Mouse (Mus musculus) erythroblast, adult 5-6 weeks (primary cell): ENCODE results near the gene Klhl20. TPM values are rescaled to one million over a fixed set of nuclear protein-coding genes. Genes with fewer than 3 reads are reported as not detected.
A peak's percentile ranks its signal among the peaks of the same experiment; 100 is the strongest.
"Not testable (repeated sequence)": the region's sequence is repeated elsewhere in the genome, so short reads cannot be mapped to it uniquely, and the experiment has no call there.

ENCODE experiments used
- ATAC-seq: replicated peaks from 2 replicates; pipeline ENCODE4 v1.8.0; 2016; ENCODE audit warnings: moderate number of reproducible peaks, mild to moderate bottlenecking, moderate TSS enrichment, inconsistent platforms; ENCODE audit not compliant: poor library complexity, low FRiP score, severe bottlenecking
- total RNA-seq, 2 experiments: library from RNA; stranded (forward) in 1 of 2; stranded (reverse) in 1 of 2; fragments of 150-400 nt in 1 of 2; fragments of 200-764, 138-1000 nt in 1 of 2; gene quantifications; 2 replicates each; pipeline versions ENCODE4 v1.2.3 to v1.2.4; 2015 to 2017; ENCODE audit warnings: low replicate concordance in 2 of 2

Klhl20 gene
- 8.1 and 14.6 TPM in 2 replicates for total RNA-seq (2015; ENCODE audit: low replicate concordance)
- 4.2 and 5.2 TPM in 2 replicates for total RNA-seq (2017; ENCODE audit: low replicate concordance)

DNA sequence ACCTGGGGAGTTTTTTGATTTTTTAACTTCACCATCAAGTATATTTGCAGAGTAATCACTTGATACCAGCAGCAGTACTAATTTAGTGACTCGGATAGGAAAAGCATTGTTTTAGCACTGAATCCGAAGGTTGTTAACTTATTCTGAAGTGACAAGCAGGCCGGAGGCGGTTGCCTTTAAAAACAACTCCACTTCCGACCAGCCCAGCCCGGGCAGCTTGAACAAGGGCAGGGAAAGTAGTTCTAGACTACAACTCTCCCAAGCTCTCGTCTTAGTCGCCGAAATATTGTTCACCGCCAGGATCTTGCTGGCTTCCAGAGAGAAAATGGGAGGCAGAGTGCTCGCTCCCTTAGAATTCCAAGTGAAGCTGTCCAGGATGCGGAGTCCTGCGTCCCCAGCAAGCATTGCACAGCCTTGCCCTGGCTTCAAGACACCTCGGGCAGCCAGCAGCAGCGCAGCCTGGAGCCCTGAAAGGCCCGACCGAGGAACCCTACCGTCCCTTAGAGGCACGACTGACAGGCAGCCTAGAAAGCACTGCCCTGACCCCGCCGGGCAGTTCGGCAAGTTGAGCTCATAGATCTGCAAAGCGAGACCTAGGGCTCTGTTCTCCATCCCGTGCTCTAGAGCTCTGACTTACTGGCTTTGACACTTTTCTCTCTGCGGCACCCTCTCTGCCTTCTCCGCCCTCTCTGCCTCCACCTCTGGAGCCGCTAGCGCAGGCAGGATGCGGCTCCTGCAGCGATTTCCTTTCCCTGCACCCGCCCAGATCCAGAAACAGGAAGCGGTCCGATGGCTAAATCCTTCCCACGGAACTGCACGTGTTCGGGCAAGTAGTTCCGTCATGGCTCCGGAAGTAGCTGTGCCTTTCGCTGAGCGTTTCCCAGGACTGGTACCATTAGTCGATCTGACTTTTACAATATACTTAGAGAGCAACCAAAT lies at the start of gene Klhl20:
Klhl20 (minus strand) TSS at position 786 of the 939 bp plus-strand sequence.
- ATAC-seq, result peak; percentile 97

DNA sequence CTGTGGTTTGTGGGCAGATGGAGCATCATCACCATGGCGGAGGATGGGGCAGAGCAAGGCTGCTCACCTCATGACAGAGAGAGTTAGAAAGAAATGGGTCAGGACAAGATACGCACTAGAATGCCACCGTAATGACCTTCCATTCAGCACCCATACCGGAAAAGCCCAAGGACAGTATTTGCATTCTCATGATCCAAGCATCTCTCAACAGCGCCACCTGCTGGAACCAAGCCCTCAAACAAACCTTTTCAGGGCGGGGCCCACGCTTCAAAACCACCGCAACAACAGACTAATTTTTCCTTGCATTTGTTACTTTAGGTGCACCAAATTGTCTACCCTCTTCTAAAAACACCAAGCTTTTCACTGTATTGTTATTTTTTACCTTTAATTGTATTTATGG lies 49.4 kb upstream of the Klhl20 start:
- ATAC-seq, result peak; percentile 83

DNA sequence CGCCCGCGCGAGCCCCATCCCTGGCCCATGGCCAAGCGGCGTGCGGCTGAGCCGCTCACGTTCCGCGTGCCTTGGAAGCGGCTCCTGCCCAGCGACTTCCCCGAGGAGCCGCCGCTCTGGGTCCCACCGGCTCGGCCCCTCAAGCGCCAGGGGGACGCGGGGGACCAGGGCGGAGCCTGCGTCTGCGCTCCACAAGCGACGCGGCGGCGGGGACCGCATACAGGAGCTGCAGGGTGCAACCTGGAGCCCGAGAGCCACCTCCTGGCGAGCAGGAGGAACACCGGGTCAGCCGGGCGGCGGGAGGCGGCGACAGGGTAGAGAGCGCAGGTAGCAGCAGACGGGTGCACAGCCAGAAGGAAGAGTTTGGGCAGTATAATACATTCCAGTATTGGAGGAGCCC lies 39.3 kb upstream of the Klhl20 start:
- peak; percentile 72 for ATAC-seq

DNA sequence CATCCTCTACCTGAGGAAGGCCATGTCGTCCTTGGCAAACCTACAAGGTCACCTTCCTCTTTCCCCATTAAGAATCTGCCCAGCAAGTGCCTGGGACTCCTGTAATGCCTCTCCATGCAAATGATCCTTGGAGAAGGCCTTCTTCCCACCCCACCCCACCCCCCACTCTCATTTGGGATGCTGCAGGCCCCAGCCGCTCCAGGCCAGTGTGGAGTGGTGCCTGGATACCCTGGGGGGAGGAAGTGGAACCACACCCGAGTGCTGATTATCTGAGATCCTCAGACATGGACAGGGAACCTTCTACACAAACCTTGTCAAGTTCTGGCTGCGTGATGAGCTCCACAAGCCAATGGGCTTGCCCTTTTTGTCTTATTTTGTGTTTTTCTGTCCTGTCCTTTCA lies 29.0 kb upstream of the Klhl20 start:
- no peak for ATAC-seq

DNA sequence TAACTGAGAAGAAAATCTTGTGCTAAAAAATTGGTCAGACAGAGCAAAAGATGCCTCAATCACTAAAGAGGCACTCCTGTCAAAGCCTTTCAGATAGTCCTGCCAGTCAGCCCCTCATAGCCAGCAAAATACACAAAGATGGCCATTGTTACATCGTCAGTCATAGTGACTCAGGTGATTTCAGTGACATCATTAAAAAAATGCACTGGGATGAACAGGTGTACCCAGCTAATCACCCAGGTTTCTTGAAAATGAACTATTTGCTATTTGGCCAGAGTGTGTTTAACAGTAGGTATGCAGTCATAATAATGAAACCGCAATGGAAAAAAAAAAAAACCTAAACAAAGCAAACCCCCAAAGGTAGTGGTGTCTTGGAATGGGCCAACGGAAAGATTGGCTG lies 27.9 kb upstream of the Klhl20 start, which contains the start of gene Tex50:
Tex50 (minus strand) TSS at position 101 of the 400 bp plus-strand sequence.
- ATAC-seq, result no peak

DNA sequence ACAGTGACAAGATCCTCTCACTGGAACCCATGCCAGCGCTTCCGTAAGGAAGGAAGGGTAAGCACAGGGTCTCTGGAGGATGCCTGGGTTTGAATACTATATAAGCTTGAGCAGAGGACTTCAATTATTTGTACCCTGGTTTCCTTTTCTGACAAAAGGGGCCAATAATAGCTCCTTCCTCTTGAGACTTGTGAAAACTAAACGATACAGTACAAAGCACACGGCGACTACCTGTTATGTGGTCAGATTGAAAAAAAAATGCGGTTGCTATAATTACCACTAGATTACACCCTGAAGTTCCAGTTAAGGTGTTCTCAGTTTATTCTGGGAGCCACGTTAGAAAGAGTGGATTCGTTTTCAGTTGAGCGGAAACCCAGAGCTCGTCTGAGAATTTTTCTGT lies 25.2 kb upstream of the Klhl20 start:
- no peak for ATAC-seq

DNA sequence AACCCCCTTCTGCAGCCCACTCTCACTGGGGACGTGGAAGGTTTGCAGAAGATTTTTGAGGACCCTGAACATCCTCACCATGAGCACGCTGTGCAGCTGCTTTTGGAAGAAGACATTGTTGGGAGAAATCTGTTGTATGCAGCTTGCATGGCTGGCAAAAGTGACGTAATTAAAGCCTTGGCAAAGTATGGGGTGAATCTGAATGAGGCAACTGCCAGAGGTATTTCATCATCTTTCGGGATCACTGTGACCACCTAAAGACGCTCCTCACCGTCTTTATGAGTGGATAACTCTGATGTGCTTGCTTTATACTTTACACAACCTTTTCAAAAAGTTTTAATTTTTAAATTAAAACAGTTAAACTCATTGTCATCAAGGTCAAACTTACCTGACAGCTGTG lies 19.8 kb upstream of the Klhl20 start:
- ATAC-seq, result no peak

DNA sequence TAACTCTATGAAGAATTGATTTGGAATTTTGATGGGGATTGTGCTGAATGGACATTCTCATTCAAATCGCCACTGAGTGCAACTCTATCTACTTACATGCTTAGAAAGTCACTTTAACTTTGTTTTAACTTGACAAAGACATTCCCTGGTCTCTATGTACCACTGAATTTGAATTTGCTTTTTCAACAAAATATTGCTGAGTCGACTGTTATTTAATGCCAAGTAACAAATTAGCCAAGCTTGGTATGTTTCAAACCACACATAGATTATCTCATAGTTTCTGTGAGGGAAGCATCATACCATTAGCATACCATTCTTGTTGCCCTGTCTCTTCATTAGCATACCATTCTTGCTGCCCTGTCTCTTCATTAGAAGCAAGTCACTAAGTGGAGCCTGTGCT lies 16.6 kb upstream of the Klhl20 start:
- ATAC-seq, result no peak

DNA sequence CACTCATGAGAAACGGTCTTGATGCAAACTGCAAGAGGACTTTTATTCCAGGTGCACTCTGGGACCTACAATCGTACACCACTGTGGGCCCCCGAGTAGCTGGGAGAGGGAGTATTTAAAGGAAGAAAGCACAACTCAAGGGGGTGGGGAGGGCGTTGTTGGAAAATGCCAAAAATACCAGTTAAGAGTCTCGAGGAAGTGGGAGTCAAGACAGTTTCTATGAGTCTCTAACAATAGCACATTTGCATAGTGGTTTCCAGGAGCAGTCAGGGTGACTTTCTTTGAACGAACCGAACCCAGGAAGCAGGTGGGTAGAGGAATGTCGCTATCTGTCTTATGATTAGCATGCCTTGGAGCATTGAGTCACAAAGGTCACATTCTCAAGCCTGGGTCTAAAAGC lies 14.3 kb upstream of the Klhl20 start:
- not testable (repeated sequence) for ATAC-seq

DNA sequence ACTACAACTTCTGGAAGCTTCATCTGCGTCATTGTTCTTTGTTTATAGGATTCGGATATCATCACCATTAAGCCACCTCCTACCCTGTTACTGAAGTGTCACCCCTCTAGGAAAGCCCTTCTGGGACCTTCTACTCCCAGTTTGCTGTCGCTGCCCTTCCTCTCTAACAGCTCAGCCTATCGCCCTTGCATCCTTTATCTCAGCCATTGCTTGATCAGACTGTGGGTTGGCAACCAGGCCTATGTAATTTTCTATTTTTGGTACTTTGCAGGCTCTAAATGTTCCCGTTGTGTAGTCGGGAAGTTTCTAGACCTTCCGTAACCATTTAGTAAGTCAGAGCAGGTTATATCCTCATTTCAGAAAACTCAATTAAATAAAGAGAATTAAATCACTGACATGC lies 11.9 kb upstream of the Klhl20 start:
- ATAC-seq, result no peak

DNA sequence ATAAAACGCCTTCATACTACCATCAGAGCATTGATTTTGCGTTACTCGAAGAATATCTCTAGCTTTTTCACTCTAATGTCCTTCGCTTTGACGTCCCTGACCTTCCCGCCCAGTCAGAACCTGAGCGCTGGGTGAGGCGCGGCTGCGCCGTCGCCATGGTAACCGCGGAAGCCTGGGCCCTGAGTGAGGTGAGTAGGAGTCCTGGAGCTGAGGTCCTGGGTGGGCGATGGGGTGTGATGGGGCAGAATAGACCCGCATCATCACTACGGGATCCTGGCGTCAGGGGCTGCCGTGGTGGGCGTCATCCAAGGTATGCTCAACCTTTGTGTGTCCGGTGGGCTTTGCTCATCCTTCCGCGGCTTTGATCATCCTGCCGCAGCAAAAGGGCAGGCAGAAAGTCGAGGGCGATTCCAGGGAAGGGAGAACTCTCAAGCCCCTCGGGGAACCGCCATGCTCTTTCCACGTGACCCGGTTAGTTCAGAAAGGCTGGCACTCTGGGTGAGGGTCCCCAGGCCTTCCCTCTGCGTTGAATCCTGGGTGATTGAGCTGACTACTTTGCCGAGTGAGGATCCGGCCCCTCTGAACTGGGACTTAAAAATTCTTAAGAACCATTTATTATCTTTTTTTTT lies 11.3 kb upstream of the Klhl20 start, which contains the start of gene Ankrd45:
Ankrd45 (plus strand) TSS at position 161 of the 629 bp plus-strand sequence.
- no peak for ATAC-seq

DNA sequence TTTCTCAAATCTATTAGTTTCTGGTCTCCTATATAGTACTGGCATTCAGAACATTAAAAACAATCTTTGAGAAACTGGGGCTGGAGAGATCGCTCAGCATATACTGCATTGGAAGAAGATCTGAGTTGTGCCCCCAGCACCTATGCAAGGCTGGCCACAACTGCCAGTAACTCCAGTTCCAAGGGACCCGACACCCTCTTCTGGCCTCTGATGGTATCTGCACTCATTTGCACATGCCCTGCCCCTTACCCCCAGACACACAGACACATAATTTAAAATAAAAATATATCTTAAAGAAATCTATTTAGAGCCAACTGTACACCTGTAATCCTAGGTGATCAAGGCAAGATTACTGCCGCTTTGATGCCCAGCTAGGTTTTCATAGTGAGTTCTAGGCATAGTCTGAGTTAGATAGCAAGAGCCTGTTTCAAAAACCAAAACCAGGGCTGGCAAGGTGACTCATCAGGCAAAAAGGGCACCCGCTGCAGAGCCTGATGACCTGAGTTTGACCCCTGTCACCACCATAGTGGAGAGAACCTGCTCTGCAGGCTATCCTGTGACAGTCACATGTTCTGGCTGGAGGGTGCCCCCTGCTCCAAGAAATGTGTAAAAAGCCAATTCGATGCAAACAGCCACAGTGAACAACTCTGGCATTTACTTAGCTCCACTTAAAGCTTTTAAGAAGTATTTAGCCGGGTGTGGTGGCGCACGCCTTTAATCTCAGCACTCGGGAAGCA lies 8.9 kb upstream of the Klhl20 start:
- ATAC-seq, result no peak

DNA sequence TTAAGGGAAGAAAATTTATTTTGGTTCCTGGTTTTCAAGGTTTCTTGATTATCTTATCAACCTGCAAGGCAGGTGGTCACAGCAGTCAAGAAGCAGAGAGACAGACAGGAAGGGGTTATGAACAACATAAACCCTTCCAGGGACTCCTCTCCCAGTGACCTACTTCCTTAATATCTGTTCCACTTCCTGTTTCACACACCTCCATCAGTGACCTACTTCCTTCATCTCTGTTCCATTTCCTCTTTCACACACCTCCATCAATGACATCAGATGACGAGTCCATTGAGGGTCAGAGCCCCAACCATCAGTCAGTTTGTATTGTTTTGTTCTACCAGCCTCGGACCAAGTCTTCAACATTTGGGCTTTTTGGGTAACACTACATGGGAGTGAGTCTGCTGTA lies 8.2 kb upstream of the Klhl20 start:
- no peak for ATAC-seq

DNA sequence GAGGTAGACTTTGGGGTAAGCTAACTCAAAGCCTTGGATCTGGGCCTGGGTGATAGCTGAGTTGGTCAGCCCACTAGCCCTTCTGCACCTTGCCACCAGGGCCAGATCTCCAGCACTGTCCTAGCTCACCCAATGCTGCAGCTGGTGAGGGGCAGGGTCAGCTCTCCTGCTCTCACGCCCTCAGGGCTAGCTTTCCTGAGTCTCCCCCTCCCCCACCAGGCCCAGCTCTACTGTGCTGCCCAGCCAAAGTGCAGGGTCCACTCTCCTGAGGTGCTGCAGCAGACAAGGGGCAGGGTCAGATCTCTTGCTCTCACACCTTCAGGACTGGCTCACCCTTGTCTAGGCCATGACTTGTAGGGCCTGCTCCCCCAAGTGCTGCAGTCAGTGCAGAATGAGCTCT lies 4.8 kb downstream of the Klhl20 start:
- ATAC-seq, result no peak

DNA sequence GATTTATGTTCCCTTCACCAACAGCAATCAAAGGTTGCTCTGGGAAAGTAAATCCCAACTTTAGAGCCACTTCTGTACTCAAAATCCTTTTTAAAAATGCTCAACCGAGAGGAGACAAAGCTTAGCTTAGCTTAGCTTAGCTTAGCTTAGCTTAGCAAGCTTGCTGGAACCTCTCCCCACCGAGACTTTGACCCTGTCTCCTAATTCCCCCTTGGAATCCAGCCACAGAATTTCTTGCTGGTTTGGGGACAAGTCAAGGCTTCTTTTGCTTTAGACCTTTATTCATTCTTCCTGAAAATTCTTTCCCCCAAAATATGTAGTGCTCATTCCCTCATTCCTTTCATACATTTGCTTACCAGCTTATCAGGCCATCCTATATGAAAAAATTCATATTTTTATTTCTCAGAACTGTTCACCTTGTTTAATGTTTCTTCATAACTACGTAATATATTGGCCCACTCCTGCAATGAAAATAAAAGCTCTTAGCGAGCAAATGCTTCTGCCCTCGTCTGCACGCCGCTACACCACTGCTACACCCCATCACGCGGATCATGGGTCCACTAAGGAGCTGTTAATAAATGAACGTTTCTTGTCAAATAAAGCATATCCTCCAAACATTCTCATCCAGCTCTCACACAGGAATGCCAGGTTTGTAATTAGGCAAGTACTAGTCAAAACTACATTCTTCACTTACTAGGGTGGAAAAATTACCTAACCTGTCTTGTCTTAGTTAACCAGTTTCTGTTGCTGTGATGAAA lies 8.5 kb downstream of the Klhl20 start:
- ATAC-seq, result no peak

DNA sequence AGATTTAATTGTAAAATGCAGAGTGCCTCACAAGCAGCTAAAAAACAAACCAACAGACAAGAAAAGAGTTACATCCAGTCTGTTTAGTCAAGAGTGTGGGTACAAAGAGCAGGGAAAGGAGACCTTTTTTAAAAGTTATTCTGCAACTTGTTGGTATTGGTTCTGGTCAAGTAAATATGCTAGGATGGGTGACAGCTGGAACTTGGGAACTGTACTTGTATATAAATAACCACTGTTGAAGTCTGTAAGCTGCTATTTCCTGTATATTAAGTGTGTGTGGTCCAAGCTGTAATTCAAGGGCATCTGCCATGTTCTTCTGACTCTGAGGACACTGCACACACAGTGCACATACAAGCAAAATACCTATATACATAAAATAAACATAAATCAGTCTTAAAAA lies 16.7 kb downstream of the Klhl20 start:
- ATAC-seq, result no peak

DNA sequence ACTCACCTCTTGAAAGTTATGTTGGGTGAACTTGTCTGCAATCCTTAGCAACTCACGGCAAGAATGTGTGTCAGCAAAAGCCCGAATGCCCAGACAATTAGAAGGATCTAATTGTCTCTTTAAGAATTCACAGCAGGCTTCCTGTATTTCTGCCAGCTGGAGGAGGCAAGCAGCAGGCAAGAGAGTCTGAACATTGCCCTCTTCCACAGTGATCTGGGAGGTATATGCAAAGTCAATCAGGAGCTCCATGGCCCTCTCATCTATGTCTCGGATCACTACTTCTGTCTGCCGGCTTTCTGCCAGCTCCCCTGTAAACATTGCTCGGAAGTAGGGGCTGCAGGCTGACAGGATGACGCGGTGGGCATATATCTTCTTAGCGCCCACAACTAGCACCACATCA lies 22.1 kb downstream of the Klhl20 start:
- ATAC-seq, result no peak

DNA sequence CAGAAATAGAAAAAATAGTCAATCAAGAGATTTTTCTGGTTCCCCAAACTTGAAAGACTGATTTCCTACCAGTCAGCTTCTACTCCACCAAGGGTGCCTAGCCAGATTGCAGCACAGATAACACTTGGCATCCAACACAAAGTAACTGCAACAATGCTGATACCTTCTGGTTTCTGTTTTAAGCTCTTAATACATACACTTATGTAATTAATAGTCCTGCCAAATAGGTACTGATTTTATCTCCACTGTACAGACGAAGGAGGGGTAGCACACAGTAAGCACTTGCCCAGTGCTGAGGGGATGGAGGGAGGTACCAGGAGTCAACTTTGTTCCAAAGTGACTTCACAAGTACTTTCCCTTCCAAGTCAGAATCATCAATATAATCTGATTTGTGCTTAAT lies 27.5 kb downstream of the Klhl20 start:
- ATAC-seq, result no peak

DNA sequence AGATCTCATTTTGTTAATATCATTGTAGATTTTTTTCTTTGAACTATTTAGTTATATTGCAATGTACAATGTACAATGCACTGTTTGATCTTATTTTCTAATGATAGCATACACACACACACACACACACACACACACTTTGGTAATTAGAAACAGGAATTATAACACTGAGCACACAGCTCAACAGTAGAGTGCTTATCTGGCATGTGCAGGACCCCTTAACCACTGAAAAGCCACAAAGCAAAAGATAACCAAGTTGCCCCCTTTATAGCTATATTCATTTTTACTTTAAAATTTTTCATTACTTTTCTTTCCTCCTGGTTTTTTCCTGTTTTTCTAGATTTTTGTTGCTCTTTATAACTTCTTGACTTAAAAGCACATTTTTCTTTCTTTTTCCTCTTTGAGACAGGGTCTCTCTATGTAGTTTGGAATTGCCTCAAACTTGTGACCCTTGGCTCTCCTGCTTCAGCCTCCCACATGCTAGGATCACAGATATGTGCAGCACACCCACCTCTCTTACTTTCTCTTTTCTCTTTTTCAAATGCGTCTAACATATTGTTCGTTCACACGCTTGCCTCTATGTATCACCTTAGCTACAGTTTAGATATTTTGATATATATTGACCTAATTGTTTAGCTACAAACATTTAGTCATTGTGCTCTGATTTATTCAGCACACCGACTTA lies 31.4 kb downstream of the Klhl20 start:
- no peak for ATAC-seq
